Mouse (Mus musculus): ENCODE results near the gene Setd4. TPM values are rescaled to one million over a fixed set of nuclear protein-coding genes. Genes with fewer than 3 reads are reported as not detected.
"Not testable (repeated sequence)": the region's sequence is repeated elsewhere in the genome, so short reads cannot be mapped to it uniquely, and the experiment has no call there.

Gene Setd4
- 10 to 100 TPM in 3 of 4 experiments, 1 to 10 TPM in 1; 8.6 to 12.9 (median 11.4) TPM for total RNA-seq (2022)

DNA sequence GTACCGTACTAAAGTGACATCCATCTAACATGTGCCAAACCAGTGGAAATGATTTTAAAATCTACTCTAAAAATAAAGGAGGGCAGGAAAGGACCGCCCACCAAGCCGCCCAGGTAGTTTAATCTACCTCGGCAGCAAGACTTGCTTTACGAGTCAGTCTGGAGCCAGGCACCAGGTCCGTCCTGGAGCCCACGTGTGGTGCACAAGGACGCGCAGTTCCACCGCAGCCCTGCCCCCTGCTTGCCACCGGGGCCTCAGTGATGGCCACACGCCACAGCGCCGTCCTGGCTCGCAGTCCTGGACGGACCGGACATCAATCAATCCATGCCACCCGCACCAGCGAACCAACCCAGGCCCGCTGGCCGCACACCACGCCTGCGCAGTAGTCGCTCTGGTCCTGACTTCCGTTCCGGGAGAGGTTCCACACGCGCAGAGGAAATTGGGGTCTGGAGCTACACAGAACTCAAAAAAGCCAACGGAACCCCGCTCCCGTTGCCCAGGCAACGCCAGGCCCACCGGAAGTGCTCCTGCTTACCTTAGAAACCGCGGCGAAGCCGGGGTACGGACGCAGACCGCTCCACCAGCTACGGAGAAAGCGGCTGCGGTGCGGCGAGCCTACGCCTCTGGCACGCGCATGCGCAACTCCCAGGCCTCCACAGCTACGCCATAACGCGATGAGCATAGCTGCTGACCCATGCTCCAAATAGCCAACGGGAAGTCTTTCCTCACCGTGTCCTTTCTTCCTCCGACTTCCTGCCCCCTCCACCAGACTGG is at the start of gene Setd4:
Setd4 (minus strand) TSS at position 625 of the 774 bp plus-strand sequence.
- peak; percentile 93 to 95 for DNase-seq (ENCODE audit: low spot score in 2 of 2)

DNA sequence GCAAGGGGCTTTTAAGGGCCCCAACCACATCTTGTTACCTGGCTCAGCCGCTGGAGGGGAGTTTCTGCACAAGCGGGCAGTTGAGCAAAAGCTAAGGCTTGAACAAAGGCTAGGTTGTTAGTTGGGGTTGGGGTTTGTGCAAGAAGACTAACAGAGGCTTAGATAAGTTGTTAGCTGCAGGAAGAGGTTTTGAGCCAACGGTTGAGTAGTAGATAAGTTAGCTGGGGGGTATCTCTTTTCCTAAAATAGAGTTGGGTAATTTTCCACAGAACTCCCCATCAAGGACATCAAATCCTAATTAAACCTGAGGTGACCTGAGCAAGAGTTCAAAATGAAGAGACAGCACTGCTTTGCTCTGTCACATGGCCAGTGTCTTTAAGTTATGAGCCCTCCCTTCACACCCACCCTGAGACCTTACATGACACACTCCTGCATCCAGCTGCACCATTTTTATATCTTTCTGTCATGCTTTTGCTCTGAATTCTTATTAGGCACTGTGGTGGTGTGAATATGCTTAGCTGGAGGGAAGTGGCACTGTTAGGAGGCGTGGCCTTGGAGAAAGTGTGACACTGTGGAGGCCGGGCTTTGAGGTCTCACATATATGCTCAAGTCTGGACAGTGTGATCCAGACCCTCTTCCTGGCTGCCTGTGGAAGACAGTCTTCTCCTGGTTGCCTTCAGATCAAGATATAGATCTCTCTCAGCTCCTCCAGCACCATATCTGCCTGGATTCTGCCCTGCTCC is 44.7 kb upstream of the Setd4 start:
- DNase-seq (ENCODE audit: low spot score in 2 of 2) = no peak

DNA sequence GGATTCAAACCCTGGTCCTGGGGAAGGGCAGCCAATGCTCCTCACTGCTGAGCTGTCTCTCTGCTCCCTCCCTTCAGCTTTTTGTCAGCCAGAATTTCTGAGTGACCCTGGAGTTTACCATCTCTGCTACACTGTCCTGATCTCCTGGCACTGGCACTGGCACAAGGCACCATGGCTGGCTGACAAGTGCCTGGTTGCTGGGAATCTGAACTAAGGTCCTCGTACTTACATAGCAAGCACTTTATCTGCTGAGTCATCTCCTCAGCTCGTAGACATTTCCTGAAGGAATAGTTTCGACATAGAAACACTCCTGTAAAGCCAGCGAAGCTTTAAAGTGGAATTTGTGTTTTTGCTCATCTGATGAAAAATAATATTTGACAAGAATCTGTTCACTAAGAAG is 40.1 kb upstream of the Setd4 start:
- no peak for DNase-seq (ENCODE audit: low spot score in 2 of 2)

DNA sequence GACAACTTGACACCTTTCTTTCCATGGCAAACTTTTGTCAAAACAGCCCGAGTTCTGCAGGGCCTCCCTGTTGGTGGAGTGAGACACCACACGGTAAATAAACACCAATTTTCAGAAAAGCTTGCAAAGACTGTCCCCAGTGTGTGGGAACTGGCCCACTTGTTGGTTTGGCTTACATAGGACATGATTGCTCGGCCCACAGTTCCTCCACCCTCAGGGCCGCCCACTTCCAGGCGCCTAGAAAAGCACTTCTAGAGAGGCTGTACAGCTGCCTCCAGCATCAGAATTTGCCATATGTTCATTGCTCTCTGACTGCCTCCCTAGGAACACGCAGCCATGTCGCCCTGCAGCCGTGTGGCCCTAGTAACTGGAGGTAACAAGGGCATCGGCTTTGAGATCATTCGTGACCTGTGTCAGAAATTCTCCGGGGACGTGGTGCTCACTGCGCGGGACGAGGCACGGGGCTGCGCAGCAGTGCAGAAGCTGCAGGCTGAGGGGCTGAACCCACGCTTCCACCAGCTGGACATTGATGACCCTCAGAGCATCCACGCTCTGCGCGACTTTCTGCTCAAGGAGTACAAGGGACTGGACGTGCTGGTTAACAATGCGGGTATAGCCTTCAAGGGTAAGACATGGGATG is 24.0 kb upstream of the Setd4 start, which contains the start of gene Gm5678:
Gm5678 (plus strand) TSS at position 337 of the 640 bp plus-strand sequence.
- peak; percentile 35 to 49 for DNase-seq (ENCODE audit: low spot score in 2 of 2)

DNA sequence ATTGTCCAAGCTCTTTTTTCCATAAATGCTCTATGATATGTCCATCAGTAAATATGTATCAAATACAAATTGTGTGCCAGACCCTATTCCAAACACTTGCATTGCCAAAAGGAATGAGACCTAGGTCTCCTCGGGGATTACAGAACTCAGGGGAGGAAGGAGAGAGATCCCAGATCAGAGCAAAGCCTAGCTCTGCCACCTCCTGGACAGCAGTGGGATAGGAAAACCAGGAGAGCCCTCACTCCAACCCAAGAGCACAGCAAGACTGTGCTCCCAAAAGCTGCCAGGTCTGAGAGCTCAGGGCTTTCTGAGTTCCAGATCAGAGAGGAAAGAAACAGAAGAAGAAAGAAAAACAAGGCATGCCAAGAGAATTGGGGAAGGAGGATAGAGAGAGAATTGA is 22.9 kb upstream of the Setd4 start:
- peak in 1 of 2 experiments; percentile 21 for DNase-seq (ENCODE audit: low spot score in 2 of 2)

DNA sequence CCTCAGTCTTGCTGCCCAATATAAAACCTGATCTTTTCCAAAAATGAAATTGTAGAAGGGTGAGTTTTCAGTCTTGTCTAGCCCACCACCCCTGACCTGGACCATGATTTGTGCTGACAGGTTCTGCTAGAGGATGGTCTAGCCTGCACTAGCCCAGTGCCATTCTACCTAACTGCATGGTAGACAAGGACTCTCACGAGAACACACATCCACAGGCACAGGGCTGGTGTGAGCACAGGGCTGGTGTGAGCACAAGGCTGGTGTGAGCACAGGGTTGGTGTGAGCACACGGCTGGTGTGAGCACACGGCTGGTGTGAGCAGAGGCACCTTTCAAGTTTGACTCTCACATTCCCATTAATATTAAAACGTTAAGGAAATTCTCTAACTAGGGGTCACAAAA is 20.8 kb upstream of the Setd4 start:
- no peak for DNase-seq (ENCODE audit: low spot score in 2 of 2)

DNA sequence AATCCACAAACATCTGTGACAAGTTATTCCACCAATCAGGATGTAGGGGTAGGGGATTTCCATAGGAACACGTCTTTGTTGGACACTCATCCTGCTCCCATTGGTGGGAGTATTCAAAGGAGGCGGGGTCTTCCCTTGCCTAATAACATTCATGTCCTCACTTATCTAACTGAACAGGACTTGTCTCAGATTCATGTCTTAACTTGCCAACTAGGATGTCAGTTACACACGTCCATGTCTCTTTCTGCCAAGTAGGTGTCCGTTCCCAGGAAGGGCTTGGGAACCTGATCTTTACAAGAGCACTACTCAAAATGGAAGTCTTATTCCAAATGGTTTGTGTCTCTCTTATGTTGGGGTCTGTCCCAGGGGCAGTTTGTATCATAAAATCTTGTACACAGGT is 19.9 kb upstream of the Setd4 start:
- not testable (repeated sequence) for DNase-seq (ENCODE audit: low spot score in 2 of 2)

DNA sequence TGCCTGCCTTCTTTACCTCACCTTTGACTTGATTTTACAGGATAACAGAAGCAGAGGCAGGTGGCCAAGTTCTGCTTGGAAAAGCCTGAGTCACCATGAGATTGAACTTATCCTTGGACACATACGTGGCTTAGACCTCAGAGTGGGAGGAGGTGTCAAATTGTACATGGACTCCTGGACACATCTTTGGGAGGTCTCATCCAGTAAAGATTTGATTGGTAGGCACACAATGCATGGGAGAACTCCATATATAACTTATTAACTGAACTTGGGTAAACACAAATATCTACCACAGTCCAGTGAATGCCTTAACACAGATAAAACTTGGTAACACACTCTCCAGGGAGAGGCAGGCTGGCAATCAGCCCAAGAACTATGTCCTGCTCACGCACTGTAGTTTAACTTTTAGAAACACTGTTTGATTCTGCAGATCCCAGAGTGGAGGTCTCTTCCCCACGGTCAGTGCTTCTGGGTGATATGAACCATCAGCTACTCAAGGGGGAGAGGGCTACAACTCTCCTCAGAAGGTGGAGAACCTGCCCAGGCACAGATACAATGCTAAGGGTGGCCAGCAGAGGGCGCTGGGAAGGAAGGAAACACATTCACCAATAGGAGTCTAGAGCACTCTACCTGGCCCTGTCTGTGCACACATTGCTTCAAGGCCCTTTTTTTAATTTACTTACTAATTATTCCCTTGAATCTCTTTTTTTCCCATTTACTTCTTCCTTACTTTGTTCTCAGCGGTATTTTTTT is 11.4 kb upstream of the Setd4 start:
- peak in 1 of 2 experiments; percentile 57 for DNase-seq (ENCODE audit: low spot score in 2 of 2)

DNA sequence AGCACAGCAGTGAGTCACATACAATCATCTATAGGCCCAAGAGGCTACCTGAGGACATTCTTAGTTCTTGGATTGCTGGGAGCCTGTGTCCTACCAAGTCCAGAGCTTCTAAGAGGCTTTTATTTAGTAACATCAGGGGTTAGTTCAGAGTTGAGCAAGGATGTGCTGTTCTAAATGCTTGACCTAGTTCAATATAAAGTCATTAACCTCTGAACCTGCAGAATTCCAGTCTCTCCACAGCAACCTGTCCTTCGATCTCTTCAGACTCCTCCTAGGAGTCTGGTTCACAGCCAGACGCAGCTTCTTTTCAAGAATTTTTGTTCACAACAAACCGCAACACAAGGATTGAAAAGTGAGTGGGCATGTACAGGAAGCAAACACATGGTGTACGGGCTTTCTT is 7.1 kb upstream of the Setd4 start:
- DNase-seq (ENCODE audit: low spot score in 2 of 2) = no peak

DNA sequence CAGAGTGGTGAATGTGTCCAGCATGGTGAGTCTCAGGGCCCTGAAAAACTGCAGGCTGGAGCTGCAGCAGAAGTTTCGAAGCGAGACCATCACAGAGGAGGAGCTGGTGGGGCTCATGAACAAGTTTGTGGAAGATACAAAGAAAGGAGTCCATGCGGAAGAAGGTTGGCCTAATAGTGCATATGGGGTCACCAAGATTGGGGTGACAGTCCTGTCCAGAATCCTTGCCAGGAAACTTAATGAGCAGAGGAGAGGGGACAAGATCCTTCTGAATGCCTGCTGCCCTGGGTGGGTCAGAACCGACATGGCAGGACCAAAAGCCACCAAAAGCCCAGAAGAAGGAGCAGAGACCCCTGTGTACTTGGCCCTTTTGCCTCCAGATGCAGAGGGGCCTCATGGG is 5.9 kb upstream of the Setd4 start:
- DNase-seq (ENCODE audit: low spot score in 2 of 2) = no peak

DNA sequence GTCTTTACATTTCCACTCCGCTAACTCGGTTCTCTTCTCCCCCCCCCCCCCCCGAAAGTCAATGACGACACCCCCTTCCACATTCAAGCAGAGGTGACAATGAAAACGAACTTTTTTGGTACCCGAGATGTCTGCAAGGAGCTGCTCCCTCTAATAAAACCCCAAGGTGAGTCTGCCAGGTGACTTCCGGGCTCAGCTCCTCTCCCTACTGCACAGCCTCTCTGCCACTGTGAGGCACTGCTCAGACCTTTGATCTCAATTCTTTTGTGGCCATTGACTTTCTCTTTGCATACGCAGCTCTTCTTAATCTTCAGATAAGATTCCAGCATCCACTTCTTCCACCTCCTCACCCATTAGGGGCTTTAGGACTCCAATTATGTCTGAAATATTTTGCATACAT is 4.9 kb upstream of the Setd4 start:
- DNase-seq (ENCODE audit: low spot score in 2 of 2) = no peak

DNA sequence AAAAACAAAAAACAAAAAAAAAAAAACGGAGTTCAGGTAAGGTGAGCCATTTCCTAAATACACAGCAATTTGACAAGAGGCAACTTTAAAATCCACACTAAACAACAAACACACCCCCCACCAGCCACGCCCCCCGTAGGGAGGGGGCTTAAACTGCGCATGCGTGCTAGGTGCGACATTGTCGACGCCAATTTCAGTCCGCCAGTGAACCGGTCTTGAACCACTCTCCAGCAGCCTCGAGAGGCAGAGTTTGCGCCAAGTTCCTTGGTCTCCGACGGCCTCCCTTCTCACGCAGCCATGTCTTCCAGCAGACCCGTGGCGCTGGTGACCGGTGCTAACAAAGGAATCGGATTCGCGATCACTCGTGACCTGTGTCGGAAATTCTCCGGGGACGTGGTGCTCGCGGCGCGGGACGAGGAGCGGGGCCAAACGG is 3.8 kb upstream of the Setd4 start:
- peak; percentile 62 to 78 for DNase-seq (ENCODE audit: low spot score in 2 of 2)

DNA sequence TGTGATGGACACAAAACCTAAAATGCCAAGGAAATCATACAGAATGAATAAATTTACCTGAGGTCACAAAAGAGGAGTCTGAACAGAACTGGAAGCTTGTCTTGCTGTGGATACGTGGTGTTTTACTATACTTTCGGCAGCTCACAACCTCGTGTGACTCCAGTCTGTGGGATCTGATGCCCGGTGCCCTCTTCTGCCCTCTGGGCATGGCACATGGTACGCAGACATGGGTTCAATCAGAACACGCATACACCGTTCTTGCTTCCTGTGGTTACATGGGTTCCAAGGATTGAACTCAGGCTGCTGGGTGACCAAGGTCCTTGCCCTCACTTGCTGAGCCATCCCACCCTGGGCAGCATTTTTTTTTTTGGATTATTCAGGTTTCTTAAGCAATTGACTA is 2.3 kb upstream of the Setd4 start:
- no peak for DNase-seq (ENCODE audit: low spot score in 2 of 2)

DNA sequence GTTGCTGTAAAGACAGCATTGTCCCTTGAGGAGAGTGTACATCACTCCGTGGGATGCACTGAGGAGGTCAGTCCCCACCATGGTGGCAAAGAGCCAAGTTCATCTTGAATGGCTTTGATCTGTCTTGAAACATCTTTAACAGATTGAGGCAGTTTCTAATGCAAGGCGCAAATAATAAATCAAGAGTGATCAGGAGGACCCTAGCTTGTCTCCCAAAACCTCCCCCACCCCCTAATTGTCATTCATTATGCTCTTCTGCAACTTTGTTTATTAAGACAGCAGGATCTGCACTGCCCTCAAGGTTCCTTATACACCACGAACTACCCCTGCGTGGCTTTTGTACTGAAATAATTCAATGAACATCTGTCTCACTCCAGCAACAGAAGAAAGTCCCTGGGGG is 1.7 kb upstream of the Setd4 start, which contains the start of gene Cbr1:
Cbr1 (plus strand) TSS at position 301 of the 400 bp plus-strand sequence.
- DNase-seq (ENCODE audit: low spot score in 2 of 2) = no peak

DNA sequence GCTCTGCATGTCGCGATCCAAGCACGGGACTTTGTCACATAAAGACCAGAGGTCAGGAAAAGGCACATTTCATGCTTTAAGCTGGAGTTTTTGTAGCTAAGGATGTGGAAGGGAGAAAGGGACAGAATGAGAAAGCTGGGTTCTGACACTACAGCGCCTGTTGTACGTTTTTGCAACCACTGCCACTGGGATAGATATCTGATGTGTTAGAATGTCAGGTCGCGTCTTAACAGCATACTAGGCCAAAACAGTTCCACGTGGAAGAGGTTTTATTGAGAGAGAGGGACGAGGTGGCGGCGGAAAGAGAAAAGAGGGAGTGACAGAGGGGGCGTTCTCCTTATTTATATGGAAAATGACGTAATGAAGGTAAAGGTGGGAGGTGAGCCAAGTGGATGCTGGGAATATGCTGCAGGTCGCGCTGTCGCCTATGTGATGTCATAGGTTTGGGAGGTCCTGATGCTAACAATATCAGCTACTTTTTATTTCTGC is 662 bp upstream of the Setd4 start:
- DNase-seq (ENCODE audit: low spot score in 2 of 2) = no peak

DNA sequence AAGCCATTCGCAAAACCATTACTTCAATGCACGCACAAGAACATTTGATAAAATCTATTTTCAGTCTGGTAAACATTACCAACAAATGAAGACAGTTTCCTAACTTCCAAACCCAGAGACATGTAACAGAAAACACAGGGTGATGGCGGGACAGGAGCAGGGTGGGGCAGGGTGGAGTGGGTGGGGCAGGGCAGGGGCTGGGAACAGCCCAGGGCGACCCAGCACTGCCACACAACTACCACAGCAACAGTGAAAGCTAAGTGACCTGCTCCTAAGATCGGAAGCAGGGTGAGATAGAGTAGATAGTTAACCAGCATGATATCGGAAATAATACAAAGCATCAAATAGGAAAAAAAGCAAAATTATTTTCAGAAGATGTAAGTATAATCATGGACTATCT is 4.4 kb downstream of the Setd4 start:
- DNase-seq (ENCODE audit: low spot score in 2 of 2) = no peak

DNA sequence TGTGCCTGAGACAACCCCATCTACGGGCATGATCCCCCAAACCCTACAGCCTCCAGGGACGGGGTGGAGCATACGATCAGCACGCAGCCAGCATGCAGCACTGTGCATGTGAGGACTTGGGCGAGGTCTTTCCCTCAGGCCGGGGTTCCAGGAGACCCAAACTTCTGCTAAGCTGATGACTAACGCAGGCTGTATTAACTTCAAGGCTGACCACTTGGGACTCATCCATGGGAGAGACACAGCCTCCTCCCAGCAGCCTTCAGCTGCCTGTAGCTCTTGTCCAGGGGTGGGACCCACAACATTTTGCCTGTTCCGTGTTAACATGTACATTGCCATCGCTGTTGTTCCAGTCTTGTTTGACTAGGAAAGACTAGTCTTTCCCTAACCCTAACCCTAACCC is 6.3 kb downstream of the Setd4 start:
- DNase-seq (ENCODE audit: low spot score in 2 of 2) = no peak

DNA sequence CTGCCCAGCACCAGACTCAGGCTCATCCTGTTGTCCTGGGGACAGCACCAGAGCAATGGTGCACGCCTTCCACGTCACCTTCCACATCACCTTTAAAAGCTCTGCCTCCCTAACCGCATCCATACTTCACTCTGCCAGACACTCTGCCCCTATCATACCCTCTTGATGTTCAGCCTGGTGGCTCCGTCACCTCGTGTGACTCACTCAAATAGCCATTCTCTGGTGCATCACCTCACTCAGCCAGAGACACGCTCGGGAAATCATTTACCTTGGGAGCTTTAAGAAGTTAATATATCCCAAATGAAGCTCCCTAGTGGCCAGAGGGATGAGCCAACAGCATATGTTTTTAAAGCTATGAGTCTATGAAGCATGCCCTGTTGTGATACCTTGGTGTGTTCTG is 7.1 kb downstream of the Setd4 start:
- DNase-seq (ENCODE audit: low spot score in 2 of 2) = no peak

DNA sequence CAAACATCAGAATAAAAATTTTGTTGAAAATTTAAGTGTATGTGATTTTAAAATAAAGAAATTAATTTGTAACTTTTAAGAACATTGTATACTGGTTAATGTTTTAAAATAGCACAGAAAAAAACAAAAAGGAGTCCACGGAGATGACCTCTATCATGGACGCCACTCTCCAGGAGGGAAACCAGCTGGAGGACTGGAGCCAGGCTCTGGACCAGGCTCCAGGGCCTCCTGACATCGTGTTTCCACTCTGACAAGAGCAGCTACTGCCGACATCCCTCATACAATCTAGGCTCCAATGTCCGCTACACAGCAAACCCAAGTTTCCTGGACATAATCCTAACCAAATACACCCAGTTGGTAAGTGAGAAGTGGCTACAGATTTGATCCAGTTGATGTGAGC is 8.1 kb downstream of the Setd4 start:
- no peak for DNase-seq (ENCODE audit: low spot score in 2 of 2)

DNA sequence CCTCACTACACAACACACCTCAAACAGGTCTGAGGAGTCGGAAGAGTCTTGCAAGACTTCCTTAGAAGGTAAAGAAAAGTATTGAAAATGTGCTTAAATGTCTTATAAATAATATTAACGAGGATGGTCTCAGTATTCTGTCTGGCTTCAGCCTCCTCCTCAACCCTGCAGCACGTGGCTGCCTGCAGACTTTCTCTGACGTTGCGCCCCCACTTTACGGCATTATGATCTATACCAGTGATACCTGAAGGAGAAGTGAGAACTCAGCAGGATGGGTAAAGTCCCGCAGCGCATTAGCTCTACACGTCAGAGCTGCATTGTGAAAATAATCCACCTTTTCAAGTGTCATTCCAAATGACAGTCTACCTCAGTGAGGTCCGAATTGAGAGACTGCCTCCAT is 9.4 kb downstream of the Setd4 start:
- no peak for DNase-seq (ENCODE audit: low spot score in 2 of 2)

DNA sequence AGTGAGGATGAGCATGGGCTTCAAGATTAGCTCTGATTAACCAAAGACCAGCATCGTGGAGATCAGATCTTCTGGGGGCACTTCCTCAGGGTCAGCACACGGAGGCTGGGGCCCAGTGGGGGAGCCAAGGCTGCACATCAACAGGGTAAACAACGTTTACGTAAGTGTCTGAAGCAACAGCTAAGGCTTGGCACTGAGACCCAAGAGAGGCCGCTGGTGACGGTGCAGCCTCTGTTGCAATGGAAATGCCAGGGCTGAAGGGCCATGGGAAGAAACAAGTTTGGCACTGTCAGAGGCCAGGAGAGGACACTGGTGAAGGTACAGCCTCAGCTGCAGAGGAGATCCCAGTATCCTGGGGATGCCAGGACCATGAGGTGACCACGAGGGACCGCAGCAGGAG is 10.5 kb downstream of the Setd4 start:
- no peak for DNase-seq (ENCODE audit: low spot score in 2 of 2)
